Mouse (Mus musculus) adrenal gland (tissue): ENCODE measurements at regions not wholly inside any gene's neighbourhood (a gene's known extent, or its start where the extent isn't known, plus 50 kb on each side); places are given as distances from the start of the nearest gene placed in this dataset.
"Not testable (repeated sequence)": the region's sequence is repeated elsewhere in the genome, so short reads cannot be mapped to it uniquely, and the experiment has no call there.

Source experiments
- intact Hi-C: fragments of 180-260 bp; cut with DNase I; formaldehyde crosslinking; loops from one replicate; pipeline ENCODE4 v1.15.1; 2025

DNA sequence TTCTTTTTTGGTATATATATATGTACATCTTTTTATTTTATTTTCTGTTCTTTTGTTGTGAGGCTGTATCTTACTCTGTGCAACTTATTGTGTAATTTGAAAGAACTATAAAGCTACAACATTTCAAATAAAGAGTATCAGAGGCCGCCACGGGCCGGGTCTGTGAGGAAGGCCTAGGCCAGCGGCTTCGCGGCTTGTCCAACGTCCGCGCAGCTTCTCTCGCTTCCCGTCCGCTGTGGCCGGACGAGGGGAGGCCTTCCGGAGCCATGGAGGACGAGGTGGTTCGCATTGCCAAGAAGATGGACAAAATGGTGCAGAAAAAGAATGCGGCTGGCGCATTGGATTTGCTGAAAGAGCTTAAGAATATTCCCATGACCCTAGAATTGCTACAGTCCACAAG lies 167.4 kb downstream of the Kif21a start:
- intact Hi-C loops = not testable (repeated sequence)

- intact Hi-C loops = no loop called here
Observed at GRCm38 (mm10) chr15:90869452-90869851, 180.3 kb downstream of the Kif21a start.

GRCm38 (mm10) chr15:90853763-90854162 lies 174.5 kb upstream of the Cpne8 start:
- intact Hi-C loops = not testable (repeated sequence)

DNA sequence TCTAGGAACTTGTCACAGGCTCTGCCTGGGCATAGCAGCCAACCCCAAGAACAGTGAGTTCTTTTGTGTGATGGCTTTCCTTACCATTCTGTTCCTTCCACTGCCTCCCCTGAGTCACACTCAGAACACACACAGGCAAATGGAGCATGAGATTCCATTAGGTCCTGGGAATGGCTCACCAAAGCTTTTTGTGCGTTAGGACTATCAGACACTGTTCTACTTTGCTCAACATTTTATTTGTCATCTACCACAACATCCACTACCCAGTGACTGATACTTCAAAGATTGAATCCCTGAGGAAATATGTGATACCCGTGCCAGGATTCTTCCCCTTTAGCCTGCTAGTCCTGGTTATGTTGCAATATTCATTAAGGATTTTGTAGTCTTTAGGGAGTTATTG lies 172.8 kb upstream of the Cpne8 start:
- intact Hi-C loops = no loop called here

GRCm38 (mm10) chr15:90841471-90841870 lies 162.2 kb upstream of the Cpne8 start:
- intact Hi-C loops = loop anchor here (1.0 kb wide), 1 partner anchor 592 kb away; no protein-coding TSS in a partner anchor

DNA sequence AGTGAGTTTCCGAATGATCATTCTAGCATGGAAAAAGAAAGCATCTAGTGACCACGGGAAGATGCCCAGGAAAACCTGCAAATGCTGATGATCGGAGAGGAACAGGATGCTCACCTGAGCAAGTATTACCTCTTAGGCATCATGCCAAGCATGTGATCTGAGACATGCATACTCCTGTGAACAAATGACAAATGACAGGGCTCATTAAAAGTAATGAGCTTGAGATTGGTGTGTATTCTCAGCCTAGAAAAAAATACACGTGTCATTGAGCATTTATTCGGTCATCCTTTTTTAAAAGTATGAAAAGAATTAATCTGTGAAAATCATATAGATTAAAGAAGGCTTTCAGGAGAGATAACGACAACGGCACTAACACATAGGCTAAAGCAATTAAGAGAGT lies 156.4 kb upstream of the Cpne8 start:
- intact Hi-C loops = no loop called here

GRCm38 (mm10) chr15:90827816-90828215 lies 148.6 kb upstream of the Cpne8 start:
- intact Hi-C loops = no loop called here

- intact Hi-C loops = no loop called here
Observed at GRCm38 (mm10) chr15:90822306-90822705, 143.1 kb upstream of the Cpne8 start.

DNA sequence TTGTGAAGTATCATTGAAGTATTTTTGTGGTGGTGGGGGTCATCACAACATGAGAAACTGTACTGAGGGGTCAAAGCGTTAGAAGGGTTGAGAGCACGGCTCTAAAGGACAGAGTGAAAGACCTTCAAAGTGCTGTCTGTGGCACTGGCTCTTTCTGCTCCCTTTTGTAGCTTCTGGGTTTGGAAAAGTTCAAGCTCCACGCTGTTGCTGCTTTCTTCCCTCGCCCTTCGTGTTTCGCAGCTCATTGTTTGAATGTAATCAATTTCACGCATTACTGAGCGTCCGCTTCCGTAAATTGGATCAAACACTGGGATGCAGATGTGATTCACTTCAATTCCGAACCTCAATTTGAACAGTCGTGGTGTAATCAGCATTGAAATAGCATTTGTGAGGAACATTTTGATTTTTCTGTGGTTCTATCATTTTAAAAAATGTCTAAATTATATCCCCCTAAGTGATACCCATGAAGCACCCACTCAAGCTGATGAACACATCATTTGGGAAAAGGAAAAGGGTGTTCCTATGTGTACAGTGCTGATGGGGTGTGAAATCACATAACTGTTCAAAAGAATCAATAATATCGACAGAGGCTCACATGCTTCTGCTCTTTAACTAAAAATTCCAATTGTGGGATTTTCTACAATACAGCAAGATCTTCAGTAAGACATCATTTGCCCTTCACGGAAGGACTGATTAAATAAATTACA lies 140.9 kb upstream of the Cpne8 start:
- intact Hi-C loops = no loop called here

GRCm38 (mm10) chr15:90818161-90818560 lies 138.9 kb upstream of the Cpne8 start:
- intact Hi-C loops = no loop called here

- intact Hi-C loops = no loop called here
Observed at GRCm38 (mm10) chr15:90813907-90814306, 134.7 kb upstream of the Cpne8 start.

DNA sequence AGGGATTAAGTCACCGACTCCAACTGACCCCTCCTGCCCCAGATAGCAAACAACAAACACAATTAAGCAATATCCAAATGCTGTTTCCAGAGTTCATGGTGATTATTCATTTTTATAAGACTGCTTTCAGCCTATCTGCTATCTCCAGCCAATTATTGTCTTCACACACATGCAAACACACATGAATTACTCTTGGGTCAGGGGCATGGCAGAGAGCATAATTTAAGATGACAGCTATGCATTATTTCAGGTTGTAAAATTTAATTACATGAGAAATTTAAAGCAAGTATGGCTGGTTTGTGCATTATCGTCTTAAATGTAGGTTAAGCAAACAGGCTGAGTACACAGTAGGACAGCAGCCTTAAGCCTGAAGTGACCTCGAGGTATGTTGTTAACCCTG lies 131.1 kb upstream of the Cpne8 start:
- intact Hi-C loops = no loop called here

GRCm38 (mm10) chr15:90808236-90808635 lies 129.0 kb upstream of the Cpne8 start:
- intact Hi-C loops = no loop called here

GRCm38 (mm10) chr15:90798056-90798455 lies 118.8 kb upstream of the Cpne8 start:
- intact Hi-C loops = no loop called here

DNA sequence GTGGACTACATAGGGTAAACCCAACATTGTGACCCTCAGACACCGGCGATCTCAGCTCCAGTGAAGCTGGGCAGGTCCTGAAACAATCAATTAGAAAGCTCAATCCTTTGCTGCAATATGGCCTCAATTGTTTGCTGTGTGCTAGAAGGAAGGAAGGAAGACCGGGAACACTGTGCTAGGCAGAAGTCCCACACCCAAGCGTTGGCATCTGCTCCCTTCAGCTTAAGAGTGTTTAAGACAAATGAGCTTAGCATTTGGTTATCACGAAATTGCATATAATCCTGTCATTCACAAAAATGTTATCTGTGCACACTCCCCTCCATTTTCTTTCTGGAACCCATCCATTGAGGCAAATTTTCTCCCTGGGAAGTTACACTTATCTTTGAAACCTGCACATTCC lies 110.7 kb upstream of the Cpne8 start:
- intact Hi-C loops = no loop called here

- intact Hi-C loops = no loop called here
Observed at GRCm38 (mm10) chr15:90784741-90785140, 105.5 kb upstream of the Cpne8 start.

DNA sequence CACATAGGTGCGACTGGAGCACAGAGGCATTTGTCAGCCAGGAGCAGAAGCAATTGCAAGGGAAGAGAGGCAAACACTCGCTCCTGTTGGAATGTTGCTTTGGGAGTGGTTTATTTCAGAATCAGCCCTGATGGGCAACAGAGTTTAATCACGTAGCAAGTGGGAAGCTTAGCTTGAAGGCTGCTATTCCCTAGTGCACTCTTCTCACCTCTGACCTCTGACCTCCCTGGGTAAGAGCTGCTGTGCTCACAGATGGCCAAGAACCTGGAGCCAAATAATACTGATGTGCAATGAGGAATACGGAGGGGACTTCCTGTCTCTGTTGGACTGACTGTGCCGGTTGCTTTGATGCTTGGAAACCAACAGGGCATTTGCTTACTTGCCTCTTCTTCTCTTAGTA lies 88.3 kb upstream of the Cpne8 start:
- intact Hi-C loops = no loop called here

GRCm38 (mm10) chr15:90764501-90764900 lies 85.3 kb upstream of the Cpne8 start:
- intact Hi-C loops = not testable (repeated sequence)

DNA sequence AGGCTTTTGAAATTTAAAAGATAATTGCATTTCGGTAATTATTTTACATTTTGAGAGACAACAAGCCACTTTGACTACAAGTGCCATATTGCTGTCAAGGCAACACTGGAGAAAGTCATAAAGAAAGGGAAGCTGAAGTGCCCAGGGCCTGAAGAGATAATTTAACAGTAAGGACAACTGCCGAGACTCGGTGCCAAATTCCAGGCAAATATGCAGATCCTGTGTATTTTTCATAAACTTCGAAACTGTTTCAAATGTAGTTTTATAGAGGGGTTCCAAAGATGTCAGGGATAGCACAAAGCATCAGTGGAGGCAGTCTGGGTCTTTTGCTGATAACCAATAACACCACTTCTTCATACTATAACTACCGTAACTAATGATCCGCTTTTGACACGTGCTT lies 54.7 kb upstream of the Cpne8 start:
- intact Hi-C loops = no loop called here
